Mouse (Mus musculus) kidney, postnatal 10 days (tissue): ENCODE data around the gene Perm1.

Source experiments
- DNase-seq: peaks from one replicate; pipeline ENCODE4 v3.0.0; 2021; ENCODE audit warnings: mixed read lengths

The Perm1 gene

GRCm38 (mm10) chr4:156252619-156253018, 37.0 kb downstream of the Perm1 start:
- no peak for DNase-seq

GRCm38 (mm10) chr4:156253043-156253442, 37.4 kb downstream of the Perm1 start:
- no peak for DNase-seq

GRCm38 (mm10) chr4:156254361-156255077, 38.9 kb downstream of the Perm1 start:
- DNase-seq, result no peak

GRCm38 (mm10) chr4:156255078-156255839, 39.6 kb downstream of the Perm1 start, which contains the start of gene Samd11:
Gene Samd11, minus strand, starts transcription at chr4:156255657.
- DNase-seq, result no peak
